ENCODE assay signal across 8 mouse cellular contexts in the genomic region with DNA sequence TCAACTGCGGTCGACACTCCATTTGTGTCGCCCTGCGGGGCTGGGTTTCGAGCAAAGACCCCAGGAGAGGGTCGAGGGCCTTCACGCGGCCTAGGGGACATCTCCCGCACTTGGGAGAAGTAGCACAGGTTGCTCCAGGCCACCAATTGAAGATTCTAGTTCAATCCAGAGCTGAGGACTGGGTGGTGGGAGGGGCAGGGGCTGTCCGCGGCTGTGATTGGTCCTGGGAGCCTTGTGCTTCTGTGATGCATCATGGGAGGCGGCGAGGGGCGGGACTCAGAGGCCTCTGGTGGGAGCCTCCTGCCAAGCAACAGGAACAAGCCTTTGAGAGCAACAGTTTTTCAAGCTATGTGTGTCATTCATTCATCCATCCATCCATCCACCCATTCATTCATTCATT.
DNase-seq lines count a peak whose midpoint lies in the region; ATAC-seq and TF ChIP-seq lines count a peak whose summit lies in the region.

No protein-coding gene starts in this region.

- peaks cover 7% of the 10 kb centered on the region; the same call in 1 of the 2 replicates for H3K4me1 ChIP-seq in kidney, embryonic 14.5 days (ENCODE audit: control insufficient read depth, insufficient read depth, low read length)
- no peaks in the 10 kb centered on the region for H3K4me1 ChIP-seq in G1E (ENCODE audit: insufficient read depth, low read depth, low read length)
- no peaks in the 10 kb centered on the region for H3K4me1 ChIP-seq in intestine, postnatal 0 days (replicated peaks; ENCODE audit: control insufficient read depth, insufficient read depth, low read length)
- no peaks in the 10 kb centered on the region for H3K4me1 ChIP-seq in stomach, embryonic 16.5 days (ENCODE audit: control insufficient read depth, insufficient read depth, low read length)

- DNase-seq in kidney, adult 9 months: no peak
- DNase-seq in G1E (ENCODE audit: low spot score): no peak
- peak; percentile 73 for DNase-seq in embryo, embryonic 11 days
- no peak for DNase-seq in right cerebral cortex, adult 2 months (ENCODE audit: low spot score in 2 of 2)
- DNase-seq in gastrocnemius, postnatal 4 days (ENCODE audit: low spot score in 2 of 2): no peak

- no peak overlapping the region for H3K27ac ChIP-seq in kidney, embryonic 14.5 days (ENCODE audit: low read depth, low read length)
- H3K27ac ChIP-seq in intestine, postnatal 0 days (ENCODE audit: low read depth, low read length): no peak overlapping the region
- no peak overlapping the region for H3K27ac ChIP-seq in stomach, embryonic 16.5 days (ENCODE audit: low read length)

- no peak overlapping the region for H3K4me3 ChIP-seq in kidney, embryonic 14.5 days (ENCODE audit: low read length)
- peak overlapping the region; percentile 39; the same call in 1 of the 2 replicates for H3K4me3 ChIP-seq in G1E (ENCODE audit: low read depth, low read length)
- no peak overlapping the region for H3K4me3 ChIP-seq in intestine, postnatal 0 days (ENCODE audit: low read depth, low read length)
- H3K4me3 ChIP-seq in stomach, embryonic 16.5 days (replicated peaks; ENCODE audit: low read length): peak overlapping the region; percentile 25

- no peak for TF ChIP-seq CTCF in G1E (IDR thresholded peaks at IDR 0.05; ENCODE audit: low read depth, low read length)
- TF ChIP-seq CTCF in intestine, postnatal 0 days (IDR thresholded peaks at IDR 0.05; ENCODE audit: low read depth): no peak

- no peak overlapping the region for H3K9ac ChIP-seq in kidney, embryonic 14.5 days (ENCODE audit: low read depth, low read length)
- H3K9ac ChIP-seq in intestine, postnatal 0 days (ENCODE audit: low read depth, low read length): no peak overlapping the region
- H3K9ac ChIP-seq in stomach, embryonic 16.5 days (ENCODE audit: low read length): no peak overlapping the region; the same call in 1 of the 2 replicates

- no peaks in the 10 kb centered on the region for H3K27me3 ChIP-seq in kidney, embryonic 14.5 days (ENCODE audit: control insufficient read depth, insufficient read depth, low read length)
- H3K27me3 ChIP-seq in G1E (ENCODE audit: insufficient read depth, low read length): peaks cover 3% of the 10 kb centered on the region; the same call in 1 of the 2 replicates
- H3K27me3 ChIP-seq in intestine, postnatal 0 days (replicated peaks; ENCODE audit: control insufficient read depth, insufficient read depth, low read length): no peaks in the 10 kb centered on the region
- H3K27me3 ChIP-seq in stomach, embryonic 16.5 days (ENCODE audit: control insufficient read depth, insufficient read depth, low read length): no peaks in the 10 kb centered on the region

- no peaks in the 10 kb centered on the region for H3K36me3 ChIP-seq in kidney, embryonic 14.5 days (ENCODE audit: control insufficient read depth, insufficient read depth, low read length)
- no peaks in the 10 kb centered on the region for H3K36me3 ChIP-seq in G1E (replicated peaks)
- no peaks in the 10 kb centered on the region for H3K36me3 ChIP-seq in intestine, postnatal 0 days (ENCODE audit: control insufficient read depth, insufficient read depth)
- H3K36me3 ChIP-seq in stomach, embryonic 16.5 days (ENCODE audit: control insufficient read depth, insufficient read depth, low read length): no peaks in the 10 kb centered on the region

- 52% methylated on average over 14 of the region's 14 CpGs for WGBS in kidney, embryonic 14.5 days
- WGBS in intestine, postnatal 0 days: 51% methylated on average over 14 of the region's 14 CpGs
- 45% methylated on average over 14 of the region's 14 CpGs for WGBS in stomach, embryonic 16.5 days

- H3K9me3 ChIP-seq in kidney, embryonic 14.5 days (ENCODE audit: control insufficient read depth, low read length): no peaks in the 10 kb centered on the region
- H3K9me3 ChIP-seq in G1E (replicated peaks): peaks cover 93% of the 10 kb centered on the region
- H3K9me3 ChIP-seq in intestine, postnatal 0 days (ENCODE audit: control insufficient read depth): no peaks in the 10 kb centered on the region
- H3K9me3 ChIP-seq in stomach, embryonic 16.5 days (replicated peaks; ENCODE audit: control insufficient read depth, low read length): no peaks in the 10 kb centered on the region

- peak; percentile 38; the same call in 1 of the 2 replicates for ATAC-seq in kidney, embryonic 14.5 days (ENCODE audit: low FRiP score, low TSS enrichment)
- no peak for ATAC-seq in G1E (ENCODE audit: extremely low read depth, insufficient number of reproducible peaks, low FRiP score, poor library complexity, severe bottlenecking)
- no peak for ATAC-seq in intestine, postnatal 0 days
- 0 out of 2 replicates have a peak, but pooled peaks have one; percentile 55 for ATAC-seq in stomach, embryonic 16.5 days (ENCODE audit: insufficient read depth, low FRiP score)

- peak overlapping the region; percentile 24; the same call in 1 of the 2 replicates for H3K4me2 ChIP-seq in kidney, embryonic 14.5 days (replicated peaks; ENCODE audit: low read depth, low read length)
- H3K4me2 ChIP-seq in intestine, postnatal 0 days (replicated peaks; ENCODE audit: low read depth): peak overlapping the region; percentile 4; the same call in 1 of the 2 replicates
- peak overlapping the region; percentile 45 for H3K4me2 ChIP-seq in stomach, embryonic 16.5 days (ENCODE audit: low read depth, low read length)

Comparison
In these comparisons a context has a peak if more than half of its experiments do, and no peak if none do; other contexts are left out.
1. ATAC-seq: peak in kidney, embryonic 14.5 days (single experiment) and stomach, embryonic 16.5 days (single experiment); none in G1E (single experiment) and intestine, postnatal 0 days (single experiment).
2. H3K4me3 ChIP-seq: peak in G1E (single experiment) and stomach, embryonic 16.5 days (single experiment); none in kidney, embryonic 14.5 days (single experiment) and intestine, postnatal 0 days (single experiment).
3. Peak in every context shown above with its lines, with median percentiles within 50 percentile points of each other: H3K4me2 ChIP-seq.